Mouse (Mus musculus): ENCODE results near the gene Arhgdib.

Gene Arhgdib

DNA sequence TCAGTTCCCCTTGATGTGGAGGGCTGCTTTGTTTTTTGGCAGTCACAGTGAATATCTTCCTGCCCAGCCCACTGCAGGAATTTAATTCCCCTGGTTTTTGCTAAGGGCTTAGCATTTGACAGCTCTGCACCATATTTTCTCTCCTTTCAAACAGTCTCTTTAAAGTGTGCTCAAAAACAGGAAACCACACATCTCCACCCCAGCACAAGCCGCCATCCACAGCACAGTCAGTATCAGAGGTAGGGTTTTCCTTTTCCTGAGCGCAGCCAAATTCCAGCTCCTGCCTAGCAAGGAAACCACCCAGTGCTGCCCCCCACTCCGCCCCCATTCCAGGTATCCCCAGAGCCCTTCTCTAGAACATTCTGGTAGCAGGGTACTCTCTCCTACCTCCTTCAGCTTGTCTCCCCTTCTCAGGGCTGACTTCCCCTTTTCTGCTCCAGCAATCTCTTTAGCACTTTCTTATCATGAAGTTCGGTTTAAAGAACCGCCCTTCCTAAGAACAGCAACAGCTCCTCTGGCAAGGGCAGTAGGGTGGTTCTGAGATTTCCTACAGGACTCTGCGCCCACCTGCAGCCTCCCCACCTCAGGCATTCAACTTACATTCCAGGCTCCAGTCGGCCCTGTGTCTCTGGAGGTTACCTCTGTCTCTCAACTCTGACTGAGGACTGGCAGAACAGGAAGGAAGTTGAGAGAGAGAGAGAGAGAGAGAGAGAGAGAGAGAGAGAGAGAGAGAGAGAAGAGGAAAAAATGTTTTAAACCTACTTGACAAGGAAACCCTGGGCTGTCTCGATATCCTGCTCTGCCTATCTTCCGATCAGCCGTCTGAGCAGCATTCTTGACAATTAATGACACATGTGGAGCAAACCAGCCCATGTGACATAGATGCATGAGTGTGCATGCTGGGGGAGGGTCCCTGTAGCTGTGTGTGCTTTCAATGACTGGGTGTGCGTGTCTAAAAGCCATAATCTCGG is at the start of gene Arhgdib:
TSS of gene Arhgdib (minus strand) at position 849 of the 971 bp plus-strand sequence.
- WGBS, result 42% methylated on average over 12 of the region's 12 CpGs

GRCm38 (mm10) chr6:136990557-136990956 is 48.9 kb upstream of the Arhgdib start:
- 63% methylated on average over 8 of the region's 8 CpGs for WGBS

GRCm38 (mm10) chr6:136989824-136990497 is 48.3 kb upstream of the Arhgdib start:
- 60% methylated on average over 11 of the region's 11 CpGs for WGBS

GRCm38 (mm10) chr6:136988536-136989060 is 46.9 kb upstream of the Arhgdib start:
- WGBS, result 88% methylated on average over 7 of the region's 7 CpGs

DNA sequence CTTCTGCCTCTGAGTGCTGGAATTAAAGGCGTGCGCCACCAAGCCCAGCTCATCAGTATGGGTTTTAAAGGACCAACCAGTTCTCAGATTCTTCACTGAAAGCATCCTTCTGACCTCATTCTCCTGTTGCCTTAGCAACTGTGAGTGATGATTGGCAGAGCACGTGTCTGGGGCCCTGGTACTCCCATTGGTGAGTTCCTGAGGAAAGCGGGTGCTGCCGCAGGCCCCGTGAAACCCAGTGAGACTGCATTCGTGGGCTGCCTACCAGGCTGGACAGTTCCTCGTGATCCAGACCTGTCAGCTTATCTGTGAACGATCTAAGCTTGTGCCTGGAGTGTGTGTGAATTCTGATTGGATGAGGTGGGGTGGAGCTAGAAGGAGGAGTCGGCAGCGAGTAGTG is 45.0 kb upstream of the Arhgdib start:
- WGBS, result 58% methylated on average over 11 of the region's 11 CpGs

- 64% methylated on average over 13 of the region's 13 CpGs for WGBS
These were observed 44.3 kb upstream of the Arhgdib start for GRCm38 (mm10) chr6:136986019-136986418.

DNA sequence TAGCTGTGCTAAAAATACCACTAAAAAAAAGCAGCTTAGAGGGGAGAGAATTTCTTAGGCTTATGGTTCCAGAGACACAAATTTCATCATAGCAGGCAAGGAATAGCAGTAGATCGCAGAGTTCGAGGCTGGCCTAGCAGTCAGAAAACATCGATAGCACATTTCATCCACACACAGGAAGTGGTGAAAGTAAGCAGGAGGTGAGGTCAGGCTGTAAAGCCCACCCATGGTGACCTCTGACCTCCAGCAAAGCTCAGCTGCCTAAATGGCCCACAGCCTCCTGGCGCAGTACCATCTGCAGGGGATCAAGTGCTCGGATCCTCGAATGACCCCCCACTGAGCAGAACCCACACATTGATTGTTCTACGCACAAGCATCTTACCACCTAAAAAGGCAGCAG is 41.5 kb upstream of the Arhgdib start:
- WGBS, result 82% methylated on average over 7 of the region's 7 CpGs

DNA sequence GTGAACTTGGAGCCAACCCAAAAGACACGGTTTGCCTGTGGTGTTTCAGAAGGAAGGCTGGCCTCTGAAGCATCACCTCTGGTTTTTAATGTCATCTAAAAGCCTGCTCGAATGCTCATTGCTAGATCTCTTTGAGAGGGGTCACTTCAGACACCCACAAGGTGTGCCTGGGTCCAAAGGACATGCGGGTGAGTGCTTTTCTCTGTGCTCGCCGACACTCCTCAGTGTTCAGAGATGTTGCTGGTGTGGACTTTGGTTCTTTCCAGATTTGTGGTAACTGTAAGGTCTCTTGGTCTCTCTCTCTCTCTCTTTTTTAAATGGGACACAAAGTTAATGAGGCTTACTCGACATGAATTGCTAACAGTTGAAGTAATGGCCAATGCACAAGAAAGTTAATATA is 40.9 kb upstream of the Arhgdib start:
- WGBS, result 77% methylated on average over 6 of the region's 6 CpGs

GRCm38 (mm10) chr6:136980331-136980746 is 38.6 kb upstream of the Arhgdib start:
- WGBS, result 36% methylated on average over 3 of the region's 3 CpGs

DNA sequence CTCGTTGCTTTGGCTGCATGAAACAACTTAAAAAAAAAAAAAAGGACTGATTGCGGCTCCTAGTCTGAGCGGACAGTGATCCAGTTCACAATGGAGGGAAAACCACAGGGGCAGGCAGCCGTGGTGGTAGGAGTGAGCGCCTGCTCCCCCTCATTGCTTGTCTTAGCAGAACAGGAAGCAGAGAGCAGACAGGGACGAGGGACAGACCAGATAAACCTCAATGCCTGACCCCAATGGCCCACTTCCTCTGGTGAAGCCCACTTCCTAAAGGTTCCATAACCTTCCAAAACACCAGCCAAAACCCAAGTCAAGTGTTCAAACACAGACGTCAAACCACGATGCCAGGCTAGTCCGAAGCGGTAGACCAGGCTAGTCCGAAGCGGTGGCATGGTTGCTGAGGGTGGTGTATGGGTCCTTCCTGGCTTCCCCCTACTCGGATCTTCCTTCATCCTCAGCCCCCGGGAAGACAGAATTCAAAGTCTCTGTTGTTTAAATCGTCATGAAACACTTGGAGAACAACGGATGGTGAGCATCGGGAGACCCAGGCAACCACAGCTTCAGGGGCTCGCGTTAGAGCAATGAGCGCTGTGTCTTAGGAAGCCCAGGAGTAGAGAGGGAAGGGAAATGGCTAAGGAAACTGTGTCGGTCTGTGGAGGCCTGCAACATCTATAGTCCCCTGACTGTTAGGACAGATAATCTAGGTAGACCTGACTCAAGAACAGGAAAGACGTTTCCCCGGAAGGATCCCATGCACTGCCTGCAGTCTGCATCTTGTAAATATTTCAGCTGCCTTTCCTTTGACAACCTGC is 37.8 kb upstream of the Arhgdib start:
- WGBS, result 83% methylated on average over 23 of the region's 23 CpGs

- WGBS, result 13% methylated on average over 4 of the region's 4 CpGs
These were observed 27.2 kb upstream of the Arhgdib start for GRCm38 (mm10) chr6:136968877-136969276.

GRCm38 (mm10) chr6:136967466-136967865 is 25.8 kb upstream of the Arhgdib start:
- 66% methylated on average over 4 of the region's 4 CpGs for WGBS

DNA sequence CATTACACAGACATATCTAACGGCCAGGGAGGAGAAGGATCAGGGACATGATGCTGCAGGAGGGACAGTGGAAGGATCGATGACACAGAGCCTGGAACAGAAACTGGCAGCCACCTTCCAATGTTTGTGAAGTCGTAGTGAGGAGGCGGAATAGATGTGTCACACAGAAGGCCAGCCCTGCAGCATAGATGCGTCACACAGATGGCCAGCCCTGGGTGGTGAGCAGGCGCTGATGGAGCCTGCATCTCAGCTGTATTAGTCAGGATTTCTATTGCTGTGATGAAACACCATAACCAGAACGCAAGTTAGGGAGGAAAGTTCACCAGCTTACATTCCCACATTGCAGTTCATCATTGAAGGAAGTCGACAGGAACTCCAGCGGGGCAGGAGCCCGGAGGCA is 24.2 kb upstream of the Arhgdib start:
- WGBS, result 56% methylated on average over 10 of the region's 10 CpGs

DNA sequence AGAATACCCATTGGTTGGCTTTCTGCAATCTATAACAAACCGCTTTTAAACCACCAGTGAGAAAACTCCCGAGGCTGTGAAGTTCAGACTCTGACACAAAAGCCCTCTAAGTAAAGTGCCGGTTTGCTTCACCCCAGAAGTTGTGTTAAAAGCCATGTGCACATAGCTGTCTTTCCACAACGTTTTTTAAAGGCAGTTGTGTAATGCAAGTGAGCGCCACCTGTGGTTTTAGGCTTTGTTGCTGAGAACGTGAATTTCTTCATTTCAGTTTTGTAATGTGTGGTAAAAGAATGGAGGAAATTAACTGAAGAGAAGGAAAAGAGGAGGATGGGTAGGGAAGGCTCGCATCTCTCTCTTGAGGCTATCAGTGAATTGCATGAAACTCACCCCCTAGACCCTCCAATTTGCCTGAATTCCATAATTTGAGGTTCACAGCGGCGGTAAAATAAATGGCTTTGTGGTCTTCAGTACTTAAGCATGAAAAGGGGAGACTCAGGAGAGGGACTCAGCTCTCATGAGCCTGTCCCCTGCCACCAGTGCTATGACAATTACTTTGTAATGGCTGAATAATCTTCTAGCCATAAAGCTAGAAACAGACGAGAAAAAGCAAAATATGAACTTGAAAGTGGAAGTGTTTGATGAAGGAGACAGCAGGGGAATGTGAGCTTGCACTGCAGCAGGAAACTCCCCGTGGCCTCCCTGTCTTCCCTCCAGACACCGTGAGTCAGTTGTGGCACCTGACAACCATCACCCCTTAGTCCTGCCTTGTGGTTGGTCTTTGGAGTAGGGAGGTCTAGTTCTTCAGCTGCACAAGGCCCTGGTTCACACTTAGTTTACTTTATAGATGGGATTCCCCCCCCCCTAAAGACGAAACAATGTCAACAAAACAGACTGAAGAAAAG is 23.2 kb upstream of the Arhgdib start:
- 74% methylated on average over 13 of the region's 13 CpGs for WGBS

GRCm38 (mm10) chr6:136962957-136963356 is 21.3 kb upstream of the Arhgdib start:
- WGBS, result 80% methylated on average over 11 of the region's 11 CpGs

GRCm38 (mm10) chr6:136959131-136959530 is 17.4 kb upstream of the Arhgdib start:
- WGBS, result 78% methylated on average over 11 of the region's 11 CpGs

DNA sequence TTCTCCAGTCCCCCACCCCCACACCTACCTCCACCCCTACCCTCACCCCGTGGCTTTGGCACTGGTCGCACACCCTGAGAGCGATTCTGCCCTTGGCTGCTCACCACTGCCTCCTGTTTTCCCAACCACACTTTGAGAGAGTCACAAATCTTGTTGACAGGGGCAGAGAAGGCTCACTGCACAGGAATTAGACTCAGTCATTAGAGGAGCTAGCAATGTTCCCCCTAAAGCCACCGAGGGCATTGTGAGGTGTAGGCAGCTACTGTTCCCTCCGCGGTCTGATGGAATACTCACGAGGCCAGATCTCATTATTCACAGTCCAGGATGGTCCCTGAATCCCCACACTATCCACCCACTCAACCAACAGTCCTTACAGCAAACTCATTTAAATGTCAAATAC is 15.4 kb upstream of the Arhgdib start:
- WGBS, result 67% methylated on average over 7 of the region's 7 CpGs

DNA sequence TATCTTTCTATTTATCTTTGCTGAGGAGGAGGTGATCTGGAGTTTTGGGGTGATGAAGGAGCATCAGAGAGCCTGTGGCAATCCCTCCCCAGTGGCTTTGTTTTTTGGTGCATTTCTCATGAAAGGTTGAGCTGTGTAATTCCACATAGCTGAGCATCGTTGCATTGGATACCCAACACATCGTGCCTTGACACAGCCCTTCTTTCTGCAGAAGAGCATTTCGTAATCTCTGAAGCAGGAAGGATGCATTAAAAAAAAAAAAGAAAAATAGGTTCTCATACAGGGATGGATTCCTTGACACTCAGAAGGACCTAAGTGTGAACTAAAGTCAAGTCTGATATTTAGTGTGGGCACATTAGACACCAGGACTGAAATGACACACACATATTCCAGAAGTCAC is 13.5 kb upstream of the Arhgdib start:
- WGBS, result 93% methylated on average over 3 of the region's 3 CpGs

GRCm38 (mm10) chr6:136954715-136955114 is 13.0 kb upstream of the Arhgdib start:
- 89% methylated on average over 8 of the region's 8 CpGs for WGBS

DNA sequence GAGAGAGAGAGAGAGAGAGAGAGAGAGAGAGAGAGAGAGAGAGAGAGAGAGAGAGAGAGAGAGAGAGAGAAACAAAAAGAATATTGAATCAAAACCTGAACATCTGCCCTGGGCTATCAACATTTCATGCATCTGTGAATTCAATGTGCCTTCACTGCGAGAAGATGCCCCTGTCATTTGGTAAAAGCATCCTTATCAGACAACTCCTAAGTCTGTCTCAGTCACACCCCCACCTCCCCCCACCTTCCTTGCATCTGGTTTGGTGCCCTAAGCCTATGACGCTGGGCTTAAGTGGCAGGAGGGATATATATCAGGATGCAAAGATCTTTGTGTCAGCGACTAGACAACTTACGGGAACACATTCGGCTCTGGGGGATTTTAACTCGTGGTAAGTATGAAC is 12.5 kb upstream of the Arhgdib start:
- WGBS, result 92% methylated on average over 6 of the region's 6 CpGs

- WGBS, result 78% methylated on average over 9 of the region's 9 CpGs
These were observed 11.2 kb upstream of the Arhgdib start for GRCm38 (mm10) chr6:136952930-136953329.

All from cerebral cortex, adult 2 months (tissue).